Mouse (Mus musculus) CD4-positive, CD25-positive, alpha-beta regulatory T cell, adult 4 months (primary cell): ENCODE results near the gene Olfr279. TPM values are rescaled to one million over a fixed set of nuclear protein-coding genes. Genes with fewer than 3 reads are reported as not detected.

Experiments used
- ATAC-seq: one replicate; pipeline ENCODE4 v1.8.0; 2017
- polyA plus RNA-seq, 2 experiments: library from polyadenylated mRNA; unstranded; fragments of 100-300 nt; shearing (Covaris generic); gene quantifications; one replicate each; pipeline ENCODE4 v1.2.1; 2017

Olfr279 gene
- polyA plus RNA-seq, result not detected

GRCm38 (mm10) chr15:98492102-98492501, at the start of gene Olfr279:
Gene Olfr279 (plus strand): TSS chr15:98492402.
- ATAC-seq, result no peak

DNA sequence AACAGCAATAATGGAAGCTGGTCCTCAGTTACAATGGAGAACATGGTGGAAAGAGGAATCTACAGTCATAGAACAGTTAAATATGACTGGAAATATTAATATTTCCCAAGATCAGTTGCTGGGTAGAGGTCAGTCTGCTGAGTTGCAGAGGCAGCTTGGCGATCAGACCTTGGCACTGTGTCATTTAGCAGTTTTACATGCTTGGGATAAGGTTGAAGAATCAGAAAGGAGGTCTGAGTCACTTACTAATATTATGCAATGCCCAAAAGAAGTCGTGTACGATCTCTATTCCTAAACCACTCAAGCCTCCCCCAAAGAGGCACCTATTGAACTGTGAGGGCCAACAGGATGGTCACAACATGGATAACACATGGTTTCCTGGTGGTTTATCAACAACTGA, 47.6 kb upstream of the Olfr279 start:
- no peak for ATAC-seq

DNA sequence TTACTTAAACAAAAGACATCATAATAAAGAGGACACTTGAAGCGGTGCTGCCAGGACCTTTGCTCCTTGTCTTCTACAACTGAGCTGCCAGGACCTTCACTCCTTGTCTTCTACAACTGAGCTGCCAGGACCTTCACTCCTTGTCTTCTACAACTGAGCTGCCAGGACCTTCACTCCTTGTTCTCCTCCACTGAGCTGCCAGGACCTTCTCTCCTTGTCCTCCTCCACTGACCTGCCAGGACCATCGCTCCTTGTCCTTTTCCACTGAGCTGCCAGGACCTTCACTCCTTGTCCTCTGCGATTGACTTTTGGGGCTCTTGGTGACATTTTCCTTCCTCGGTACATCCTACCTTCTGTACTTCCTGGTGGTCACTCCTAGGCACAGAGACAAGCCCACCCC, 43.7 kb upstream of the Olfr279 start:
- ATAC-seq, result no peak

GRCm38 (mm10) chr15:98452288-98452687, 39.9 kb upstream of the Olfr279 start, which contains the start of gene Olfr281:
Gene Olfr281 (plus strand): TSS chr15:98452588.
- no peak for ATAC-seq

- ATAC-seq, result no peak
These were observed 22.6 kb upstream of the Olfr279 start, which contains the start of gene OR5BS1P for GRCm38 (mm10) chr15:98469596-98469995. Gene OR5BS1P (plus strand): TSS chr15:98469896.

DNA sequence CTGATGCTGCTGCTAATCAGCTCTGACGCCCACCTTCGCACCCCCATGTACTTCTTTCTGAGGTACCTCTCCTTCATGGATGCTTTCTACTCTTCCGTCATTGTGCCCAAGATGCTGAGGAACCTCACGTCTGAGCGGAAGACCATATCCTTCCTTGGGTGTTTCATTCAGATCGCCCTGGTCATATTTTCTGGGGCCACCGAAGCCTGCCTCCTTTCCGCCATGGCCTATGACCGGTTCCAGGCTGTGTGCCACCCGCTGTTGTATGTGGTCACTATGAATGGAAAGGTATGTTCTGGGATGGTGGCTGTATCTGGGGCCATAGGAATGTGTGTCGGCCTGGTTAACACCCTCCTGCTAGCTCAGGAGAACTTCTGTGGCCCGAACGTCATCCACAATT, 20.7 kb upstream of the Olfr279 start:
- ATAC-seq, result no peak

DNA sequence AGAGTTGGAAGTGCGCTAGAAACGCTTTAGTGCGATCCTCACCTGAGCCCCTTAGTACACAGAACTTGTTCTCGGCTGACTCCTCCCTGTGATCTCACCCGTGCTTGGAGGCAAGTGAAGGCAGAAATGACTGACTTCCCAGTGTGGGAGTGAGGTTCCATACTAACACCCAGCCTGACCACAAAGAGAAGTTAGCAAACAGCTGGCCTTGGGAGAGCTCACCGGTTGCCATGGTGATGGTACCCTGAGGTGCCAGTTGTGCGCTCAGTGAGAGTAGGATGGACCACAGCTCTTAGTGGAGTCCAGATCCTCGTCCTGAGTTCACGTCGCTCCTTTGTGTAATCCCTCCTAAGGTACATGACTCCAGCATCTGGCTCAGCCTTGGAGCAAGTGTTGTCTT, 17.2 kb upstream of the Olfr279 start:
- no peak for ATAC-seq

DNA sequence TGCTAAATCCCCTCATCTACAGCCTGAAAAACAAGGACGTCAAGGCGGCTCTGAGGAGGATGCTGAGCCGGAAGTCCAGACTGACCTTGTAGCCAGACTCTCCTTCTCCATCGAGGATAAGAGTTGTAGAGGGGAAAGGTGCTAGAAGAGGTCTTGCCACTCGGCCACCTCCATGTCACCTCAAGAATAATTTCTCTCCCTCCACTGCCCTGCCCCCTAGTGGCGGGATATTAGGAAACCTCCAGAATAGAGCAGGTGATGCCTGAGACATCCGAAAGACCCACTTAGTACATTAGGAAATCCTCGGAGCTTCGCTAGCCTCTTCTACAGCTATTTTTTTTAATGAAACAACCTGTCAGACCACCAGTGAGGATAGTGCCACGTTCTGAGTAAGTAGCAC, 16.8 kb upstream of the Olfr279 start:
- ATAC-seq, result no peak

DNA sequence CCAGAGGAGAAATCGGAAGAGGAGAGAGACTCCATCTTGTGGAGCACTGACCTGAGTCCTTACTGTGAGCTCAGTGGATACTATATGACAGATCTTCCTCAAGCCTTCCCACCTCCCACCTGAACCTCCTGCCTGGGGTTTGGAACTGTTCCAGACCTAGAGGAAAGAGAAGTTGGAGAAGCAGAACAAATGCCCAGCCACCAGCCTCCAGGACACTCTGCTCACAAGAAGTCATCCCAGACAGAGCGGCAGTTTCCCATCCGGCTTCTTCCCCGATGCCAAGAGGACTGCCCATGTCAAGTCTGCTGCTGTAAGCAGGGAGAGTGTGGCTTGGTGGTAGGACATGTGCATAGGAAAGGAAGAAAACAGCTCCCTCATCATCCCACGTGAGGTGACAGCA, 15.9 kb upstream of the Olfr279 start:
- ATAC-seq, result no peak

- ATAC-seq, result no peak
These were observed 12.6 kb upstream of the Olfr279 start for GRCm38 (mm10) chr15:98479568-98480102.

- no peak for ATAC-seq
These were observed 9.5 kb upstream of the Olfr279 start, which contains the start of gene Lalba for GRCm38 (mm10) chr15:98482701-98483100. Gene Lalba (minus strand): TSS chr15:98482721.

DNA sequence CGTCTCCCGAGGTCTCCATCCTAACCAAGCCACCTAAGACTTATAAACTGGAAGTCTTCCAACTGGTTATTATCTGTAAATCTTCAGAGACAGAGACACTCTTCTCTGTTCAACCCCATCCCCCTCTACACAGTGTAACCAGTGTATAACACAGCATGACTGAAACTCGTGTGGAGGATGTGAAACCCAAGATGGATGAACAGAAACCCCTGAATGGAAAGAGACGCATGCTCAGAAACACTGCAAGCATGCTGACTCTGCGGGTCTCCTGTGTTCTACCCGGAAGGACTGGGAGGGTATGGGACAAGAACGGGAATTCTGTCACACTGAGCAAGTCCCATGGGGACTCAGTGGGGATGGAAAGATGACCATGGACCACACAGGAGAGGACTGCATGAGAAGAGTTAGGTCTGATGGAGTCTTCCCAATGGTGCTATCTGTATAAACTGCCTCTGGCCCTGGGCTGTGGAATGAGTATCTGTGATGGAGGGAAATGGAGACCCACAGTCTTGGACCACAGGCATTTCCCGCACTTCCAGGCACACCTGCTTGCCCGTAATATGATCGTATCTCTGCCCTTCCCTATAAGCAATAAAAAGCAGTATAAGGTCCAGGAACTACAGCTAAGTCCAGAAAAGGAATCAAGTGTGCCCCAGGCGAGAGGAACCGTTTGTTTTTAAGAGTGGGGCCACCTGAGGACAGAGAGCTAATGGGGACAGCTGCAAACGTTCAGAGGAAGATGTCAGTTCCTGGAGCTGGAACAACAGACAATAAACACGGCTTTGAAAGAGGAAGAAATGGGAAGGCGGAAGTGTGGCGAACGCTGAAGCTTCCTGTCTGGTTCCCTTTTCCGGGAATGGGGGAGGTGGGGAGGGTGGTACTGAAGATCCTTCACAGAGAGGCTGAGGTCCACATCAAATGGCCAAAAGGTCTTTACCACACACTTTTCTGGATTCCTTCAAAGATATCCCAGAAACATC, 8.0 kb upstream of the Olfr279 start:
- ATAC-seq, result no peak

GRCm38 (mm10) chr15:98486433-98487021, 5.7 kb upstream of the Olfr279 start:
- ATAC-seq, result no peak

DNA sequence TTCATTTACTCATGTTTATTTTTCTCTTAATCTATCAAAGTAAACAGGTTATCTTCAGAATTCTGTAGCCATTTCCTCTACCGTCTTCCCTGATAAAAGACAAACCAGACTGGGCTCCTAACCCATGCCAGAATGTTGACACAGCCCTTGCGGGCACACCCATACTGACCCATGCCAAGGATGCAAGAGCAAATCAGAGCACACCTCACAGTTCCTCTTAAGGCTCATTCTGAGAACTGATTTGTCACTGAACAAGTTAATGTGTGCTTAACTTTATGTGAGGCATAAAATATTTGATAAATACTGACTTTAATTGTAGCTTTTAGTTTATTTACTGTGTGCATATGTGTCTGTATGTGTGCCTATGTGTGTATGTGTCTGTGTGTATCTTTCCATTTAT, 870 bp upstream of the Olfr279 start:
- no peak for ATAC-seq

DNA sequence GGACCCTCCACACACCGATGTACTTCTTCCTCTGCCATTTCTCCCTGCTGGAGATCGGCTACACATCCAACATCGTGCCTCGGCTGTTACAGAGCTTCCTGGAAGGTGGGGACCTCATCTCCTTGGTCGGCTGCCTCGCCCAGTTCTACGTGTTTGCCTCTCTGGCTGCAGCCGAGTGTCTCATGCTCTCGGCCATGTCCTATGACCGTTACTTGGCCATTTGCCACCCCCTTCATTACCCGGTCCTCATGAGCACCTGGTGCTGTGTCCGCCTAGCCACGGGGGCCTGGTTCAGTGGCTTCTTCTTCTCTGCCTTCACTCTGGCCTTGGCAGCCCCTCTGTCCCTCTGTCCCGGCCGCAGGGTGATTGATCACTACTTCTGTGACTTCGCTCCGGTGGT, 5.4 kb downstream of the Olfr279 start:
- ATAC-seq, result no peak

GRCm38 (mm10) chr15:98503317-98503716, 11.1 kb downstream of the Olfr279 start:
- no peak for ATAC-seq

DNA sequence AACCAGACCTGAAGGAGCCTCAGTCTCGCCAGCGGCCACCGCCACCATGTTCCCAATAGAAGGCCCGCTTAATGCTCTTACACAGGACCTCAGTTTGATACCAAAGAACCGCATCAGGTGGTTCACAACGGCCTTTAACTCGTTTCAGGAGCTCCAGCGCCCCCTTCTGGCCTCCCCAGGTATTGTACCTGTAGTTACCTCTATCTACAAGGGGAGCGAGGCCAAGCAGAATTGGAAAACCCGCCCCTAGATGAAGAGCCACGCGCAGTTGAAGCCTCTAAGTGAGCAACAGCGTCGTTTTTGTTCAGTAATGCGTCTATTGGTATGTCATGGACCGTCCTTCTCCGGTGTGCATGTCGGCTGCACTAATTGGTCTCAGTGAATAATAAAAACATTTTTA, 12.3 kb downstream of the Olfr279 start:
- peak; percentile 66 for ATAC-seq

DNA sequence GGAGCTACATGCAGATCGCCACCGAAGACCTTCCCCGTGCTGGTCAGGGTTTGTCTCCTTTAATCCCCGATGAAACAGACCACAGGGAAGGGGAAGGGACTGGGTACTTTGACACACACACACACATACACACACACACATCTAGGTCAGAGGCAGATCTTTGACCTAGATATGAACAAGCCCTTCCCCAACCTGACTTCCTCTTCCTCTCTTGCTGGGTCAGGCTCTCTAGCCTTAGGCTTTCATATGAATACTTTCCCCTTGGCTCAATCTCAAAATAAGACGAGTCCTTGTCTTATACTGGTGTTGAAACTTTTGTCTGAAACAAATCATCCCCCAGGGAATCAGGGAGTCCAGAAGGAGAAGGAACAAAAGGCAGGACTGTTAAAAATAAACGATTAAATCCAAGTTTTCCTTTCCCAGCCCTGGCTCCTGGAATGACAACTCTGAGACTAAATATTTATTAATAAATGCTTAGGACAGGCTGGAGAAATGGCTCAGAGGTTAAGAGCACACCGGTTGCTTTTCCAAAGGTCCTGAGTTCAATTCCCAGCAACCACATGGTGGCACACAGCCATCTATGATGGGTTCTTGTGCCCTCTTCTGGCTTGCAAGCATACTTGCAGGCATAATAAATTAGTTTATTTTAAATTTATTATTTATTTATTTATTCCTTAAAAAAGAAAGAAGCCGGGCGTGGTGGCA, 14.2 kb downstream of the Olfr279 start:
- peak; percentile 18 for ATAC-seq

- no peak for ATAC-seq
These were observed 15.1 kb downstream of the Olfr279 start for GRCm38 (mm10) chr15:98507321-98507720.

DNA sequence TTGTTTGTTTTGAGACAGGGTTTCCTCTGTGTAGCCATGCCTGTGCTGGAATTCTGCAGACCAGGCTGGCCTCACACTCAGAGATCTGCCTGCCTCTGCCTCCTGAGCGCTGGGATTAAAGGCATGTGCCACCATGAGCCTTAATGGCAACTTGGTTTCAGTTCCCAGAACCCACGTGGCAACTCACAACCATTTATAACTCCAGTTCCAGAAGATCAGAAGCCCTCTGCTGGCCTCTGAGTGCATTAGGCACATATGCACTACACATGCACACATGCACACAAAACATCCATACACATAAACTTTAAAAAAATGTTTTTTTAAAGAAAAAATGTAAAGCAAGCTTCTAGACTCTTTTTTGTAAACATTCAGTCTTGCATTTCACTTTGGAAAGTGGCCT, 17.2 kb downstream of the Olfr279 start:
- no peak for ATAC-seq

- peak; percentile 51 for ATAC-seq
These were observed 18.5 kb downstream of the Olfr279 start for GRCm38 (mm10) chr15:98510438-98511385.
